Mouse (Mus musculus) right cerebral cortex, adult 18-20 months (tissue): ENCODE data around the gene Trp53rkb.

ENCODE experiments used
- DNase-seq: peaks from one replicate; pipeline ENCODE4 v3.0.0; 2022; ENCODE audit warnings: mixed read lengths

Gene Trp53rkb

DNA sequence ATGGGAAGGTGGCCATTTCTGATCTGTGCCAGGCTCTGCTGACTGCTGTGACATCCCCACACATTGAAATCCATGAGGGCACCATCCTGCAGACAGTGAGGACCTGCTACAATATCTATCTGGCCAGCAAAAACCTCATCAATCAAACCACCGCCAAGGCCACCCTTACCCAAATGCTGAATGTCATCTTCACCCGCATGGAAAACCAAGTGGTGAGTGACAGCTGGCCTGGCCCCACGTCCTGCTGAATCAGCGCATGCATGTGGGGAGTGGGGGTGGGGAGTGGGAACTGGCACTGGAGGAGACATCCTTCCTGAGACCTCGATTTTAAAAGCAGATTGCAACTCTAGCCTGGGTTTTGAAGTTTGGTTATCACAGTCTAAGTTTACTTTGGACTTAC is 43.2 kb downstream of the Trp53rkb start:
- no peak for DNase-seq

DNA sequence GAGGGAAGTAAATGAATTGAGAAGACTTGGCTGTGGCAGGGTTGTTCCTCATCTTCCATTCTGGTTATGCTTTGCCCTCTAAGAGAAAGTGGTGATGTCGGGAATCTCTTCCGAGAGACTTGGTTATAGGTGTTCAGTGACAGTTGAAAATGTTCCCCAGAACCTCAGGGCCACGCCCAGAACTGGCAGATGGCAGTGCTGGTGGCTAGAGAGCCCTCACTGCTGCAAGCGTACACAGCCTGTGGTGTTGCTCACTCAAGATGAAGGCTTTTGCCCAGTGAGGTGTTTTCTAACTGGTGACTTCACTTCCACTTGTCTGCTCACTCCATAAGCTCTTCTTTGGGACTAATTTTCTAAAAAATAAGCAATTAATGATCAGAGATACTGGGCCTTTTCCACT is 49.5 kb downstream of the Trp53rkb start:
- no peak for DNase-seq
